Mouse (Mus musculus) megakaryocyte-erythroid progenitor cell, adult 5-6 weeks (primary cell): ENCODE measurements around the gene Akr1a1. TPM values are rescaled to one million over a fixed set of nuclear protein-coding genes. Genes with fewer than 3 reads are reported as not detected.
"Not testable (repeated sequence)": the region's sequence is repeated elsewhere in the genome, so short reads cannot be mapped to it uniquely, and the experiment has no call there.

Source experiments
- ATAC-seq: replicated peaks from 2 replicates; pipeline ENCODE4 v1.8.0; 2016; ENCODE audit warnings: mild to moderate bottlenecking, inconsistent platforms; ENCODE audit not compliant: severe bottlenecking, poor library complexity, low FRiP score, low TSS enrichment
- total RNA-seq, 2 experiments: library from RNA; stranded (forward) in 1 of 2; stranded (reverse) in 1 of 2; fragments of 200-1000, 215-1000 nt in 1 of 2; fragments of >200 nt in 1 of 2; fragmentation: Nextera tagmentation in 1 of 2; gene quantifications; 2 replicates each; pipeline ENCODE4 v1.2.3; 2014 to 2017

Akr1a1 gene
- 163 and 243 TPM in 2 replicates for total RNA-seq (2014; fragmentation: Nextera tagmentation)
- total RNA-seq (2017): 460 and 502 TPM in 2 replicates

DNA sequence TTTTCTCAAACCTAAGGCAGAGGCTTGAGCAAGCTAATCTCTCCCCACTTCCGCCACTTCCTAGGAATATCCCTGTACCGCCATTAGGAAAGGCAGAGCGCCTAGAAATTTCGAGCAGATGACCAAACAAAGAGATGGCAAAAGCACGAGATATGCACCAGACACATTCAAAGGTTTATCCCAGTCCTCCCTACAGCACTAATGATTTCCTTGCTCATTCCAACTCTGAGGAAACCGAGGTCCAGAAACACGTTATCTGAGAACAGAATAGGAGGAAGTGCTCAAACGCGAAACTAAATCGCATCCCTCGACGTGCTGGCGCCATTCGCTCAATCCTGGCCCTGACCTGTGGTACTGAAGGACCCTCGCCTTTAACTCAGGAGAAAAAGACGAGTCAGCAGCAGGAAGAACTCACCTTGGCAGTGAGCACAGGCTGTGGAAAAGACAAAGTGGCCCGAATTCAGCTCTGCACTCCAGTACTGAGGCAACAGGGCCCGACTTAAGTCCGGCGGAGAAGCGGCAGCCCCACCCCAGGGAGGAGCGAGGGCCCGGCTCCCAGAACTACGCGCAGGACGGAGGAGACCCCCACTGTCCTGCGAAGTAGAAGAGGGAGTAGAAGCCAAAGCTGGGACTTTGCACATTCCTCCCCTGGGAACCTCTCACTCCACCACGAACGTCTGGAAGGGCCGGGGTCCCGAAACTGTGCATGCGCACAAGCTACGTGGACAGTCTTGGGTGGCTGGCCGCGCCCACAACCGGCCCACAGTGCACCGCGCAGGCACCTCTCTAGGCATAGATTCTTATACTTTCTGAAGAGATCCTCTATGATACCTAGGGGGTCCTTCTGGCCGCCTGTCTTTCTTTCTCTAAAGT, at the start of gene Akr1a1:
TSS of gene Akr1a1 (minus strand) at position 757 of the 873 bp plus-strand sequence.
- ATAC-seq: peak; percentile 91

DNA sequence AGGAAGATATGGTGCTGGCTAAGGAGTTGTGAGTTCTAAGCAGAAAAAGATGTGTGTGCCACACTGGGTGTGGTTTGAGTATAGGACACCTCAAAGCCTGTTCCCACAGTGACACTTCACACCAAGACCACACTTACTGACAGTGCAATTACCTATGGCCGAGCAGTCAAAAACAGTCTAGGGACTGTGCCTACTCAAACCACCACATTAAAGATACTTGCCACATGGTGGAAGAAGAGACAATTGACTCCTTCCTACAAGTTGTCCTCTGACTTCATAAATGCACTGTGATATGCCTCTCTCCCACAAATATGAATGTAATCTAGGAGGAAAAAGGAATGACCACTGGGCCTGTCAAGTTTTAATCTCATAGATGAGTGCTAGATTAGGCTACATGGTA, 49.5 kb upstream of the Akr1a1 start:
- ATAC-seq: no peak

DNA sequence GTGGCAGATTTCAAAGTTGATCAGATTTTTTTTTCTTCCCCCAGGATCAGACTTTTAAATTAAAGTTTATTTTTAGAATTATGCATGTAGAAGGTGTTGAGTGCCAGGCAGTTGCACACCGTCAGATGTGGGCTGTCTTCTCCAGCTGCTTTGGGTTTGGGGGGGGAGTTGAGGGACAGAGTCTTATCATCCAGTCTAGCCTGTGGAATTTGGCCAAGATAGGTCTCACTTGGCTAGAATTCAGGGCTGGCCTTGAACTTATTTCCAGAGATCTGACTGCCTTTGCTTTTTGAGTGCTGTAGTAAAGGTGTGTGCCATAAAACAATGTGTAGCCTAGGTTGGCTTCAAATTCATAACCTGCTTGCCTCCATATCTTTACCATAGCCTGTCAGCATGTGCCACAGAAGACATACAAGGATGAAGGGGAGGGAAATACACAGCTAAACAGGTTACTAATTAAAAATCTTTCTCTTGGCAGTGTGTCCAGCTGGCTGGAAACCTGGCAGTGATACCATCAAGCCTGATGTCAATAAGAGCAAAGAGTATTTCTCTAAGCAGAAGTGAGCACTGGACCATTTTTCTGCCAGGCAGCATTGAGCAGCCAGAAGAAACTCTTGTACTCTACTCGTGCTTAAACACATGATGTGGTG, 47.3 kb upstream of the Akr1a1 start:
- ATAC-seq: peak; percentile 63

DNA sequence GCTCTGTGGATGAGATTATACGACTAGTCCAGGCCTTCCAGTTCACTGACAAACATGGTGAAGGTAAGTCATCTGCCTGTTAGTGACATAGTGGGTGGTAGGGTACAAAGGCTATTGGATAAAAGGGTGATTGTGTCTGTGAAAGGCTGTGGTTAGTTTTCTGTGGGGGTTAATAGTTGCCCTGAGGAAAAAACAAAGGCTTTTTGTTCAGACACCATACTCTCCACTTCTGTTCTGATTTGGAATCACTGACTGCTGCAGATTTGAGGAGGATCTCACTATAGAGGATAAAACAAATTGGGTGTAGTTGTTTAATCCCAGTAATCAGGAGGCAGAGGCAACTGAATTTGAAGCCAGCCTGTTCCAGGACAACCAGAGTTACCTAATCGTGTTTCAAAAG, 42.3 kb upstream of the Akr1a1 start:
- no peak for ATAC-seq

DNA sequence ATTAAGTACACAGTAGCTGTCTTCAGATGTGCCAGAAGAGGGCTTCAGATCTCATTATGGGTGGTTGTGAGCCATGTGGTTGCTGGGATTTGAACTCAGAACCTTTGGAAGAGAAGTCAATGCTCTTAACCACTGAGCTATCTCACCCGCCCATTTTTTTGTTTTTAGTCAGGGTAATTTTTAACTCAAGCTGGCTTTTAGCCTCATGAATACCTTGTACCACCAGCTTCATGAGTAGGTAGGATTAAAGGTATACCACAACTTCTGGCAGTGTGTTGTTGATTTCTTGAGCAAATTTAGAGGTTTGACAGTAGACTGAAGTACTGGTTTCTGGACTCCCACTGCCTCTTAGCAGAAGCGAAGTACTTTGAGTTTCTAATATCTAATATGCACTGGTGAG, 40.7 kb upstream of the Akr1a1 start:
- no peak for ATAC-seq

DNA sequence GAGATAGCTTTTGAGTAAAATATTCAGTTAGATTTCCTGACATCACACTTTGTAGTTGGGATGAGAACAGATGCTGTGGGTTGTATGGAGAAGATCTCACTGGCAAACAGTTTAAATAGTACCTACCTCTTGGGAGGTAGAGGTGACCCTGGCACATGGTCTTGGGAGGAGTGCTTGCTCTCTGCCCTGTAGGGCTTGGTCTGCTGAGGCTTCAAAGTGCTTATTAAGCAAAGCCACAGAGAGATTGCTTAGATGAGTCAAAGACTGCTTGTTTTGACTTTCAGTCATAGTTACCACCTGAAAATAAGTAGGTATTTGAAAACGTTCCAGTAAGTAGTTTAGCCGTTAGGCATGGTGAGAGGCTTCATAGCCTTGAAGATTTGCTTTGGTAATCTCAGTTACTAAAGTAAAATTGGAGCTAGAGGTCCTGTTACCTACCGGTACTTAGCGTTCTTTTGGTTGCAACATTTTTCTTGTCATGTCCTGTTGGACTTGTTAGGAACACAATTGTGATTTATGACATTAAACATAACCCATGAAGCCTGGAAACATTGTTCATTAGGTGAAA, 37.9 kb upstream of the Akr1a1 start:
- no peak for ATAC-seq

DNA sequence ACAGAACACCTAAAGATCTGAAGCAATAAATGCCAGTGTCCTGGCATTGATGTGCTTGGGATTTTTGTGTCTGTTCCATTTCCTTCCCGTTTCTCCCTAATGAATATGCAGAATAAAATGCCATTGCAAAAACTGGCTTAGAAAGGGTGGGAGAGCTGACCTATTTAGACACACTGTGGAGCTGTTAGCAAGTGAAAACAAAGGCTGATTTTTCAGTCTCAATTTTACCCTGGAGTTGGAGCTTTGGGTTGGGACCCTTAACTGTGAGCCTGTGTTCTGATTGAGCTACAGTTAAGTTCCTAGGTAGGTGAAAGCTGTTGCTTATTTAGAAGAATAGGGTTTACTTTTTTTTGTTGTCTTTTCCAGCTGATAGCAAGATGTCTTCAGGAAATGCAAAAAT, 35.6 kb upstream of the Akr1a1 start:
- no peak for ATAC-seq

DNA sequence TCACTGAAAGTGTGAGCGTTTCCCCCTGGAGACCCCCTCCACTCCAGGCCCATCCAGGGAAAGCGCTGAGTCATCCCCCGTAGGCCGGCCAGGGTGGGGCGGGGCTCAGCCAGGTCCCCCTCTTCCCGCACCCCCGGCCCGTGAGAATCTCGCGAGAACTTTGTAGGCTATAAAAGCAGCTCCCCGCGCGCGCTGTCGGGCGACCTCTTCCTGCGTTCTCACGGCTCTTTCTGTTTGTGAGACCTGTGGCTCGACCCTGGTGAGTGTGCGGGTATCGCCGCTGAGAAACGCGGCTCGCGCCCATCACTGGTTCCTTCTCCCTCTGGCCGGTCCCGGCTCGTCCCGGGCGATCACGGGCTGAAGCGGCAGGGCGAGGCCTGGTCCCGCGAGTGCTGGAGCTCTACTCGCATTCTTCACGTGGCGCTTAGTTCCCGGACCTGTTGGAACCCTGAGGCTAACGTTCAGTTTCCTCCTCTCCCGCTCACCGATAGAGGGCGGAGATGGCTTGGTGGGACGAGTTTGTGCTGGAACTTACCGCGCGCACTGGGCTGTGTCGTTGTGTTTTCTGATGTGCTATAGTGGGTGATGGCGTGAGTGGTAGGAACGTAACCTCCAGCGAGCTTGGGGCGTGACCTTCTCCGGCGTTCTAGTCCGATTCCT, 34.1 kb upstream of the Akr1a1 start, which contains the start of gene Prdx1:
TSS of gene Prdx1 (plus strand) at position 143 of the 660 bp plus-strand sequence.
- ATAC-seq: peak; percentile 96

DNA sequence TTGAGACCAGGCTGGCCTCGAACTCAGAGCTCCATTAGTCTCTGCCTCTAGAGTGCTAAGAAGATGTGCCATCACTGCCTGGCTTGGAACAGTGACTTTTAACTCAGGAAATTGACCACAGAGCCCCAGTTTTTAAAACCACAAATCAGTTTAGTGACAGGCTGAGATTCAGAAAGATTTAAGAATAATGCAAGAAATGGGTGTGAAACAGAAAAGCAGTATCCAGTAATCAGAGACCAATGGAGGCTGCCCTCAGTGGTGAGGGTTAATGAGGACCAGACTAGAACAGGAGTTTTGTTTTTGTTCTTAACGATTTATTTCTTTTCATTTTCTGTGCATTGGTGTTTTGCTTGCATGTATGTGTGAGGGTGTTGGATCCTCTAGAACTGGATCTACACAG, 33.2 kb upstream of the Akr1a1 start:
- ATAC-seq: no peak

DNA sequence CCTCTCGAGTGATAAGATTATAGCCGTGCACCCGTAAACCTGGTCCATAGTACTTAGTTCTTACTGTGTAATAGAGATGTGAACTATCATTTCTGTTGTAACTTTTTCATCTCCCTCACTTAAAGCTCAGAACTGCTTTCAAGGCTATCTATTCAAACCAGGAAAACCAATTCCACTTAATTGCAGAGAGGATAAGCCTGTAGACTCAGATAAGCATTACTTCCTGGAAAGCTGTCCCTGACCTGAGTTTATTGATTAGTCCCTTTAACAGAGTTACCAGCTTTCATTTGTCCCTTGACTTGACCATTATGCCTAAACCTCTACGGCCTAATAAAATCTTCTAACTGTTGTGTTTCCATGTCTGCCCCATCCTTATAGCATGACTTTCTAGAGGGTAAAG, 32.5 kb upstream of the Akr1a1 start:
- ATAC-seq: no peak

DNA sequence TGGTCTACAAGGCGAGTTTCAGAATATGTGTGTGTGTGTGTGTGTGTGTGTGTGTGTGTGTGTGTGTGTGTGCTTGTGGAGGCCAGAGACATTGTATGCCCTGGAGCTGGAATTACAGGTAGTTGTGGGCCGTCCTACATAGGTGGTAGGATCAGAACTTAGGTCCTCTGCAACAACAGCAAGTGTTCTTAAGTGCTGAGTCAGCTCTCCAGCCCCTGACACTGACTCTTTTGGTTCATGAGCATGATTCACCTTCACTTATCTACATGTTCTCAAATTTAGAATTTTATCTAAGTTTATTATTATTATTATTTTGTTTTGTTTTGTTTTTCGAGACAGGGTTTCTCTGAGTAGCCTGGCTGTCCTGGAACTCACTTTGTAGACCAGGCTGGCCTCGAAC, 29.0 kb upstream of the Akr1a1 start:
- not testable (repeated sequence) for ATAC-seq

DNA sequence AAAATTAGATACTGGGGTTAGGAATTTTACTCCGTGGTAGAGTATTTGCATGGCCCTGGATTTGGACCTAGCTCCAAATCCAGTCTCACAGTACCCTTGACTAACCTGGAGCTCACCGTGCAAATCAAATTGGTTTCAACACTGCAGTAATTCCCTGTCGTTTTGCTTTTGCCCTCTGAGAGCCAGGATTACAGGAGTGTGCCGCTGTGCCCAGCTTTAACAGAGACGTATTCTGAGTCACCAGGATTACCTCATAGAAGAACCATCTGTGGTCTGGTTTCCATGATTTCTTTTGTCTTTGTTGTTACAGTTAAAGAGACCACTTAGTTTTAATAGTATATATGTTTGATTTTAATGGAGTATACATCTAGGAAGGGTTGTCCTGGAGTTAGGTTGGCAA, 27.7 kb upstream of the Akr1a1 start:
- ATAC-seq: no peak

DNA sequence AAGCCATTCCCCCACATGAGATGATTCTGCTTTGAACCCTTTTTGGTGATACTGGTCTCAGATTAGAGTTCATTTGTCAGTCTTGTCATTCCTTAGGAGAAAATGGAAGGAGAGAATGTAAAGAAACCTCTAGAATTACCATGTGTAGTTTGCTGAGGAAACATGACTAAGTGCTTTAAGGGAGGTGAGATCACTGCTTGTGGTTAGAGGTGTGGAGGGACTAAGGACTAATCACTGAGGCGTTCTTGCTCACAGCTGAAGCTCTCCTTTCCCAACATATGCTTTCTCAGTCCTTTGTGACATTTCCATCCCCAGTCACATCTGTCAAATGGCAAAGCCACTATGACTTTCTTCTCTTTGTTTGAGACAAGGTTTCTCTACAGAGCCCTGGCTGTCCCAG, 26.3 kb upstream of the Akr1a1 start:
- no peak for ATAC-seq

DNA sequence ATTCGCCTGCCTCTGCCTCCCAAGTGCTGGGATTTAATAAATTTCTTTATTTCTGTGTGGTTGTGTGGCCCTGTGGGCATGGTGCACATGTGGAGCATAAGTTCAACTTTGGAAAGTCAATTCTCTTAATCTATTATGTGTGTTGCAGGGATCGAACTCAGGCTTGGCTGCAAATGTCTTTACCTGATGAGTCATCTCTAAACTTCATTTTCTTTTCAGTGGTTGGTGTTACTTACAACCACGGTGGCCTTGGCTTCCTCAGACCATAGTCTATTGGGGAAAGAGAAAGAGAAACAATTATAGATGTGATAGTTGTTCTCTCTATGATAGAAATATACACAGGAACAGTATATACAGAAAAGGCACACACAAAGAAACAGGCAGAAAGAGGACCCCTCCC, 24.5 kb upstream of the Akr1a1 start:
- ATAC-seq: no peak

DNA sequence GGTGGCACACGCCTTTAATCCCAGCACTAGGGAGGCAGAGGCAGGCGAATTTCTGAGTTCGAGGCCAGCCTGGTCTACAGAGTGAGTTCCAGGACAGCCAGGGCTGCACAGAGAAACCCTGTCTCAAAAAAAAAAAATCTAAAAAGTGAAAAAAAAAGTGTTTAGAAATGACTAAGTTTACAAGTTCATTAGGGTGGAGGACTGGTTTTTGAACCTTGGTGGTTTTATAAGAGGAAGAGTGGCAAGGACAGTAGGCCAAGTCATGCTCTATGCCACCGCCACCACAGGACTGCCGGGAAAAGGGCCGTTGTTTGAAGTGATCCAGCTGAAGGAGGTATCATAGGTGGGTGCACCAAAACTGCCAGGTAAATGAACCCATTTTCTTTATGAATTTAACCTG, 23.3 kb upstream of the Akr1a1 start:
- not testable (repeated sequence) for ATAC-seq

DNA sequence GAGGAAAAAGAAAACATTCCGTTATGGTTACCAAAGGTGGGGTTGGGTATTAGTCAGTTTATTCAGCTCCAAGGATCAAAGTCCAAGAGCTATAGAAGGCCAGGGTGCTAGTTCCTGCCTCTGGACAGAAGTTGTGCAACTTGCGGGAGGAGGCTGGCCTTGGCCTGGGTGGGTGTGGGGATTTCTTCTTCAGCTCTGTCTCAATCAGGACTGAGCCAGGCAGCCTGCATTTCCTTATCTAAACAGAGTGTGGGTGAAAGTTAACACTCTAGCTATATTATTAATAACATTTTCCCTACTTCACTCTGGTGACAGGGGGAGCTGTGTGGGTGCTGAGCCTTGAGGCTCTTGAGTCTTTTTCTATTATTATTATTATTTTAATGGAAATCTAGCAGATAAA, 21.3 kb upstream of the Akr1a1 start:
- ATAC-seq: peak; percentile 91

DNA sequence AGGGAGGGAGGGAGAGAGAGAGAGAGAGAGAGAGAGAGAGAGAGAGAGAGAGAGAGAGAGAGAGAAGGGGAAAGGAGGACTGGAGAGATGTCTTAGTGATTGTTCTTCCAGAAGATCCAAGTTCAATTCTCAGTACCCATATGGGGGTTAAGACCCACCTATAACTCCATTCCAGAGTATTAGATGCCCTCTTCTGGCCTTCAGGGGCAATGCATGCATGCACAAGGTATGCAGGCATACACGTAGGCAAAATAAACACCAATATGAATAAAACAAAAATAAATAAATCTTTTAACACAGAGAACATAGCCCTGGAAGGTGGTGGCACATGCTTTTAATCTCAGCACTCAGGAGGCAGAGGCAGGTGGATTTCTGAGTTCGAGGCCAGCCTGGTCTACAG, 17.8 kb upstream of the Akr1a1 start:
- no peak for ATAC-seq

DNA sequence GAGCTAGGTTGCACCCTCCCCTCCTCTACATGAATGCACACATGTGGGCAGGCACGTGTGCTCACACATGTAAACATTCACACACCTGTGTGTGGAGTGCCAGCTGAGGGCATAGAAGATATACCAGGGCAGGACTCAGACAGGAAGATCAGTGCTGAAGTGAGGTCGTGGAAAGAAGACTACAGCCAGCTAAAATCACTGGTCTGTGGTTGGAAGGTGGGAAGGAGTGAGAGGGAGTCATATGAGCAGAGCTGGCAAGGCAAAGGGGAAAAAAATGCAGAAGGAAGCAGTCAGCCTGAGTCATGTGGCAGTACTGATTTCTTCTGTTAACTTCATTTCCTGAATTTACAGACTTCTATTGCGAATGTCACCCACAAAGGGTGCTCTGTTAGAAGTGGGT, 16.7 kb upstream of the Akr1a1 start:
- ATAC-seq: no peak

DNA sequence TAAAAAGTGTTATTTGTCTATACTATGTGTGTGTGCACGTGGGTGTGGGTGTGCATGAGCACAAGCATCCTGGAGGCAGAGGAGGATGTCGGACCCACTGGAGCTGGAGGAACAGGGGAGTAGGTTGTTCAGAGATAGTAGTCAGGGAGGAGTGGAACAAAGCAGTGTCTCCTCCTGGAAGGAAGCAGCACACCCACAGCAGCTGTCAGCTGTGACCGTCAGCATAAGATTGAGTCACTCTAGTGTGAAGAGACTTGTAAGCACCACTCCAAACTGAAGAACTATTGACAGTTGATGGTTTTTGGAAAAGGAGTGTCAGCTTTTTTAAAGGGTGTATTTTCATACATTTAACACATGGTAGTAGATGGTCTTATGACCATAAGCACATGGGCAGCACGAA, 15.1 kb upstream of the Akr1a1 start:
- no peak for ATAC-seq

DNA sequence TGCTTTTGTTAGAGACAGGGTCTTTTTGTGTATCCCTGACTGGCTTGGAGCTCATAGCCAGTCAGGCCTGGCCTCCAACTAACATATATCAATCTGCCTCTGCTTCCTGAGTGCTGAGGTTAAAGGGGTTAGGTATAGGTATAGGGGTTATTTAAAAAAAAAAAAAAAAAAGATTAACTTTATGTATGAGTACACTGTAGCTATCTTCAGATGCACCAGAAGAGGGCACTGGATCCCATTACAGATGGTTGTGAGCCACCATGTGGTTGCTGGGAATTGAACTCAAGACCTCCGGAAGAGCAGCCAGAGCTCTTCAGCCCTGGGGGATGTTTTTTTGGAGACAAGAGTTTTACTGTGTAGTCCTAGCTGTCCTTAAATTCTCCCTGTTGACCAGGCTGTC, 10.5 kb upstream of the Akr1a1 start:
- no peak for ATAC-seq
